Mouse (Mus musculus) spleen, embryonic (tissue): ENCODE data around the gene A230072I06Rik.

Source experiments
- CTCF ChIA-PET: fragments of 350-600 bp; sonication (Branson Sonifier 250); formaldehyde crosslinking; loops from one replicate; lab custom pipeline; 2022; lab: Charles Lee

A230072I06Rik gene

GRCm38 (mm10) chr8:12278663-12279312 is at the start of gene A230072I06Rik:
TSS of gene A230072I06Rik (plus strand) at chr8:12278819.
- CTCF ChIA-PET: no interaction called here

- CTCF ChIA-PET: no interaction called here
Measured at GRCm38 (mm10) chr8:12234039-12234438, 44.6 kb upstream of the A230072I06Rik start.

GRCm38 (mm10) chr8:12238775-12239174 is 39.8 kb upstream of the A230072I06Rik start:
- CTCF ChIA-PET: no interaction called here

- CTCF ChIA-PET: no interaction called here
Measured at GRCm38 (mm10) chr8:12240143-12240542, 38.5 kb upstream of the A230072I06Rik start.

GRCm38 (mm10) chr8:12243746-12244145 is 34.9 kb upstream of the A230072I06Rik start:
- CTCF ChIA-PET: no interaction called here

- CTCF ChIA-PET: no interaction called here
Measured at GRCm38 (mm10) chr8:12259890-12260289, 18.7 kb upstream of the A230072I06Rik start.

GRCm38 (mm10) chr8:12260476-12261029 is 18.1 kb upstream of the A230072I06Rik start:
- CTCF ChIA-PET: no interaction called here

GRCm38 (mm10) chr8:12261556-12261955 is 17.1 kb upstream of the A230072I06Rik start:
- CTCF ChIA-PET: no interaction called here

- CTCF ChIA-PET: no interaction called here
Measured at GRCm38 (mm10) chr8:12264996-12265395, 13.6 kb upstream of the A230072I06Rik start.

GRCm38 (mm10) chr8:12267863-12268262 is 10.8 kb upstream of the A230072I06Rik start:
- CTCF ChIA-PET: no interaction called here

- CTCF ChIA-PET: no interaction called here
Measured at GRCm38 (mm10) chr8:12268306-12268829, 10.3 kb upstream of the A230072I06Rik start.

GRCm38 (mm10) chr8:12279482-12280192 is 1.0 kb downstream of the A230072I06Rik start:
- CTCF ChIA-PET: no interaction called here

GRCm38 (mm10) chr8:12282128-12282527 is 3.5 kb downstream of the A230072I06Rik start:
- CTCF ChIA-PET: no interaction called here

GRCm38 (mm10) chr8:12290551-12290950 is 11.9 kb downstream of the A230072I06Rik start:
- CTCF ChIA-PET: no interaction called here

- CTCF ChIA-PET: no interaction called here
Measured at GRCm38 (mm10) chr8:12298326-12298950, 19.8 kb downstream of the A230072I06Rik start.

- CTCF ChIA-PET: no interaction called here
Measured at GRCm38 (mm10) chr8:12301998-12302397, 23.4 kb downstream of the A230072I06Rik start.

GRCm38 (mm10) chr8:12312975-12313734 is 34.5 kb downstream of the A230072I06Rik start:
- CTCF ChIA-PET: no interaction called here

GRCm38 (mm10) chr8:12314258-12314657 is 35.6 kb downstream of the A230072I06Rik start:
- CTCF ChIA-PET: no interaction called here

- CTCF ChIA-PET: no interaction called here
Measured at GRCm38 (mm10) chr8:12315177-12315576, 36.6 kb downstream of the A230072I06Rik start.

- CTCF ChIA-PET: no interaction called here
Measured at GRCm38 (mm10) chr8:12319755-12320455, 41.3 kb downstream of the A230072I06Rik start.

GRCm38 (mm10) chr8:12322071-12322470 is 43.5 kb downstream of the A230072I06Rik start:
- CTCF ChIA-PET: no interaction called here
